Mouse (Mus musculus) MEL (cell line): ENCODE data around the gene Tspan18. TPM values are rescaled to one million over a fixed set of nuclear protein-coding genes. Genes with fewer than 3 reads are reported as not detected.

ENCODE experiments used
- DNase-seq: peaks from one replicate; pipeline ENCODE4 v3.0.0; 2011; ENCODE audit warnings: low read depth, low spot score
- H3K27ac ChIP-seq: 2 replicates; pipeline ENCODE4 v1.5.1; 2012; ENCODE audit warnings: low read depth, mild to moderate bottlenecking, control low read depth, low read length, moderate library complexity; ENCODE audit not compliant: control insufficient read depth
- H3K27me3 ChIP-seq, 2 experiments: fragments of 150-350 bp in 1 of 2; sonication (generic) in 1 of 2; 2 replicates each; pipeline ENCODE4 v1.6.1; 2012; ENCODE audit warnings: low read length in 2 of 2, mild to moderate bottlenecking in 2 of 2, improper control_type of control experiment in 1 of 2, moderate library complexity in 1 of 2; ENCODE audit not compliant: insufficient read depth in 2 of 2, control insufficient read depth in 1 of 2
- H3K36me3 ChIP-seq, 2 experiments: 2 replicates each; pipeline ENCODE4 v1.6.1; 2012 to 2014; ENCODE audit warnings: low read length in 2 of 2, improper control_type of control experiment in 1 of 2, inconsistent platforms in 1 of 2, mild to moderate bottlenecking in 1 of 2; ENCODE audit not compliant: insufficient read depth in 2 of 2, control insufficient read depth in 1 of 2
- H3K4me1 ChIP-seq, 2 experiments: fragments of 150-350 bp in 1 of 2; sonication (generic) in 1 of 2; 2 replicates each; pipeline ENCODE4 v1.6.1; 2012; ENCODE audit warnings: low read length in 2 of 2, improper control_type of control experiment in 1 of 2, mild to moderate bottlenecking in 1 of 2; ENCODE audit not compliant: insufficient read depth in 2 of 2, control insufficient read depth in 1 of 2
- H3K4me3 ChIP-seq, 2 experiments: fragments of 150-350 bp in 1 of 2; sonication (generic) in 1 of 2; 2 replicates each; pipeline ENCODE4 v1.5.1; 2012; ENCODE audit warnings: low read depth in 2 of 2, low read length in 2 of 2, mild to moderate bottlenecking in 2 of 2, moderate library complexity in 2 of 2, control low read depth in 1 of 2, improper control_type of control experiment in 1 of 2; ENCODE audit not compliant: control insufficient read depth in 1 of 2, insufficient read depth in 1 of 2
- H3K79me2 ChIP-seq: 2 replicates; pipeline ENCODE4 v1.6.1; 2012; ENCODE audit warnings: mild to moderate bottlenecking, low read length, moderate library complexity; ENCODE audit not compliant: control insufficient read depth, poor library complexity, insufficient read depth
- H3K9ac ChIP-seq: 2 replicates; pipeline ENCODE4 v1.6.1; 2012; ENCODE audit warnings: low read depth, mild to moderate bottlenecking, control low read depth, low read length, moderate library complexity; ENCODE audit not compliant: control insufficient read depth, poor library complexity, severe bottlenecking
- H3K9me3 ChIP-seq: fragments of 150-350 bp; sonication (generic); replicated peaks from 2 replicates; pipeline ENCODE4 v1.6.1; 2012; ENCODE audit warnings: mild to moderate bottlenecking, low read length, improper control_type of control experiment, moderate library complexity; ENCODE audit not compliant: insufficient read depth
- BHLHE40 ChIP-seq: IDR thresholded peaks from 2 replicates; pipeline ENCODE4 v1.6.1; 2012; ENCODE audit warnings: low read depth, mild to moderate bottlenecking, inconsistent platforms, low read length, improper control_type of control experiment, borderline replicate concordance
- CHD1 ChIP-seq: IDR thresholded peaks from 2 replicates; pipeline ENCODE4 v1.6.1; 2012; ENCODE audit warnings: low read depth, mild to moderate bottlenecking, inconsistent platforms, low read length, improper control_type of control experiment
- CHD2 ChIP-seq: IDR thresholded peaks from 2 replicates; pipeline ENCODE4 v1.6.1; 2011; ENCODE audit warnings: low read length, improper control_type of control experiment
- CTCF ChIP-seq, 3 experiments: IDR thresholded peaks in 2 of 3; conservative IDR thresholded peaks in 1 of 3; 2 replicates each; pipeline ENCODE4 v1.5.1; 2011 to 2012; ENCODE audit warnings: low read length in 3 of 3, low read depth in 2 of 3, mild to moderate bottlenecking in 2 of 3, improper control_type of control experiment in 1 of 3, inconsistent platforms in 1 of 3, mixed read lengths in 1 of 3, moderate library complexity in 1 of 3; ENCODE audit not compliant: control insufficient read depth in 1 of 3, insufficient read depth in 1 of 3, poor library complexity in 1 of 3, severe bottlenecking in 1 of 3
- ETS1 ChIP-seq: IDR thresholded peaks from 2 replicates; pipeline ENCODE4 v1.6.1; 2012; ENCODE audit warnings: low read depth, mild to moderate bottlenecking, inconsistent platforms, low read length, improper control_type of control experiment, moderate library complexity
- GATA1 ChIP-seq: IDR thresholded peaks from 2 replicates; pipeline ENCODE4 v1.6.1; 2011; ENCODE audit warnings: low read depth, low read length, improper control_type of control experiment
- JUND ChIP-seq: IDR thresholded peaks from 2 replicates; pipeline ENCODE4 v1.6.1; 2011; ENCODE audit warnings: low read depth, mild to moderate bottlenecking, improper control_type of control experiment, low read length
- MEF2A ChIP-seq: IDR thresholded peaks from 2 replicates; pipeline ENCODE4 v1.6.1; 2014; ENCODE audit warnings: low read depth, mild to moderate bottlenecking, inconsistent platforms, low read length, improper control_type of control experiment; ENCODE audit not compliant: poor library complexity, insufficient replicate concordance, severe bottlenecking; ENCODE audit errors: extremely low read depth
- MYC ChIP-seq: IDR thresholded peaks from 2 replicates; pipeline ENCODE4 v1.6.1; 2011; ENCODE audit warnings: low read depth, mild to moderate bottlenecking, low read length, improper control_type of control experiment, moderate library complexity
- POLR2A ChIP-seq, 2 experiments: IDR thresholded peaks; 2 replicates each; pipeline ENCODE4 v1.6.1; 2011 to 2012; ENCODE audit warnings: low read length in 2 of 2, mild to moderate bottlenecking in 2 of 2, control low read depth in 1 of 2, improper control_type of control experiment in 1 of 2, low read depth in 1 of 2, moderate library complexity in 1 of 2; ENCODE audit not compliant: control insufficient read depth in 1 of 2, insufficient read depth in 1 of 2, poor library complexity in 1 of 2
- POLR2AphosphoS5 ChIP-seq: IDR thresholded peaks from 2 replicates; pipeline ENCODE4 v1.6.1; 2012; ENCODE audit warnings: low read depth, borderline replicate concordance, mild to moderate bottlenecking, inconsistent platforms, low read length, moderate library complexity, mixed read lengths
- RAD21 ChIP-seq: IDR thresholded peaks from 2 replicates; pipeline ENCODE4 v1.6.1; 2011; ENCODE audit warnings: mild to moderate bottlenecking, low read depth, low read length, improper control_type of control experiment
- SMC3 ChIP-seq: IDR thresholded peaks from 2 replicates; pipeline ENCODE4 v1.6.1; 2011; ENCODE audit warnings: low read depth, low read length, improper control_type of control experiment
- TBP ChIP-seq: IDR thresholded peaks from 2 replicates; pipeline ENCODE4 v1.8.0; 2011; ENCODE audit warnings: low read depth, low read length, improper control_type of control experiment
- USF1 ChIP-seq: IDR thresholded peaks from 2 replicates; pipeline ENCODE4 v1.6.1; 2014; ENCODE audit warnings: low read depth, mild to moderate bottlenecking, inconsistent platforms, low read length, improper control_type of control experiment, moderate library complexity
- USF2 ChIP-seq, 2 experiments: IDR thresholded peaks; 2 replicates each; pipeline ENCODE4 v1.6.1; 2011 to 2012; ENCODE audit warnings: improper control_type of control experiment in 2 of 2, low read length in 2 of 2, borderline replicate concordance in 1 of 2, inconsistent platforms in 1 of 2, low read depth in 1 of 2, mild to moderate bottlenecking in 1 of 2; ENCODE audit not compliant: insufficient read depth in 1 of 2
- ZC3H11A ChIP-seq: IDR thresholded peaks from 2 replicates; pipeline ENCODE4 v1.6.1; 2012; ENCODE audit warnings: low read depth, mild to moderate bottlenecking, inconsistent platforms, low read length, improper control_type of control experiment
- polyA plus RNA-seq, 2 experiments: library from polyadenylated mRNA; stranded (reverse) in 1 of 2; unstranded in 1 of 2; fragments of >175 nt in 1 of 2; fragments of >200 nt in 1 of 2; gene quantifications; 2 replicates each; pipeline versions ENCODE4 v1.2.1 to v1.2.4; 2012; ENCODE audit warnings: low replicate concordance in 2 of 2, low read depth in 1 of 2; ENCODE audit not compliant: insufficient read length in 2 of 2, insufficient read depth in 1 of 2, missing spikeins in 1 of 2
- total RNA-seq: library from RNA; depleted of rRNA; stranded (reverse); fragments of 300-350 nt; gene quantifications from 2 replicates; pipeline ENCODE4 v1.2.3, GENCODE M21; 2012

Tspan18 gene
- total and polyA plus RNA-seq, 3 experiments, result 2.2 to 4.4 TPM; not detected in 1

GRCm38 (mm10) chr2:93333241-93333816 is 976 bp downstream of the Tspan18 start:
- no peaks in the 10 kb centered on the region for H3K79me2 ChIP-seq
- peak overlapping the region; percentile 56 for H3K9ac ChIP-seq
- H3K27ac ChIP-seq, result no peak overlapping the region
- peak; percentile 72 for DNase-seq
- no peaks in the 10 kb centered on the region; a peak in 1 of 4 replicates for H3K27me3 ChIP-seq
- peaks cover 0 to 5% of the 10 kb centered on the region in 2 experiments; a peak in 1 of 4 replicates for H3K4me1 ChIP-seq
- peak overlapping the region; percentile 64 to 91 for H3K4me3 ChIP-seq
- TF ChIP-seq CHD1 (no peak), USF1 (no peak), MEF2A (no peak), RAD21 (peak; percentile 34), SMC3 (peak; percentile 62), CTCF (IDR thresholded peaks at IDR 0.05 in 2 of 3, conservative IDR thresholded peaks at IDR 0.05 in 1 of 3; ENCODE audit: control insufficient read depth in 1 of 3, insufficient read depth in 1 of 3, low read depth in 2 of 3, low read length in 3 of 3, poor library complexity in 1 of 3, severe bottlenecking in 1 of 3) (peak; percentile 62 to 94 (median 75)), ZC3H11A (peak; percentile 18; the same call in 1 of the 2 replicates), JUND (no peak)
- no peaks in the 10 kb centered on the region for H3K36me3 ChIP-seq
- no peaks in the 10 kb centered on the region for H3K9me3 ChIP-seq

GRCm38 (mm10) chr2:93332277-93332676 is 2.0 kb downstream of the Tspan18 start:
- H3K4me3 ChIP-seq, result no peak overlapping the region
- H3K4me1 ChIP-seq, result peaks cover 0 to 5% of the 10 kb centered on the region in 2 experiments; a peak in 1 of 4 replicates
- no peak for DNase-seq
- H3K79me2 ChIP-seq, result no peaks in the 10 kb centered on the region
- no peaks in the 10 kb centered on the region for H3K9me3 ChIP-seq
- H3K9ac ChIP-seq, result no peak overlapping the region
- no peaks in the 10 kb centered on the region; a peak in 1 of 4 replicates for H3K27me3 ChIP-seq
- H3K27ac ChIP-seq, result no peak overlapping the region
- TF ChIP-seq BHLHE40 (no peak), GATA1 (no peak), RAD21 (no peak), POLR2AphosphoS5 (no peak), TBP (no peak)
- TF ChIP-seq, all 39 proteins: peak for 0
- no peaks in the 10 kb centered on the region for H3K36me3 ChIP-seq

GRCm38 (mm10) chr2:93331121-93331520 is 3.2 kb downstream of the Tspan18 start:
- no peaks in the 10 kb centered on the region for H3K9me3 ChIP-seq
- H3K9ac ChIP-seq, result no peak overlapping the region
- no peaks in the 10 kb centered on the region for H3K36me3 ChIP-seq
- H3K27me3 ChIP-seq, result no peaks in the 10 kb centered on the region; a peak in 2 of 4 replicates
- DNase-seq, result no peak
- no peaks in the 10 kb centered on the region for H3K79me2 ChIP-seq
- TF ChIP-seq MYC (no peak), ETS1 (no peak), CHD2 (no peak), USF2 (IDR thresholded peaks at IDR 0.05; ENCODE audit: borderline replicate concordance in 1 of 2, insufficient read depth in 1 of 2, low read depth in 1 of 2, low read length in 2 of 2) (no peak), SMC3 (no peak), POLR2A (IDR thresholded peaks at IDR 0.05; ENCODE audit: control insufficient read depth in 1 of 2, insufficient read depth in 1 of 2, low read depth in 1 of 2, low read length in 2 of 2, poor library complexity in 1 of 2) (no peak)
- peaks cover 0 to 5% of the 10 kb centered on the region in 2 experiments; a peak in 1 of 4 replicates for H3K4me1 ChIP-seq
- no peak overlapping the region for H3K4me3 ChIP-seq
- H3K27ac ChIP-seq, result no peak overlapping the region
